Mouse (Mus musculus): ENCODE results near the gene Olfr536.
"Not testable (repeated sequence)": the region's sequence is repeated elsewhere in the genome, so short reads cannot be mapped to it uniquely, and the experiment has no call there.

The Olfr536 gene

DNA sequence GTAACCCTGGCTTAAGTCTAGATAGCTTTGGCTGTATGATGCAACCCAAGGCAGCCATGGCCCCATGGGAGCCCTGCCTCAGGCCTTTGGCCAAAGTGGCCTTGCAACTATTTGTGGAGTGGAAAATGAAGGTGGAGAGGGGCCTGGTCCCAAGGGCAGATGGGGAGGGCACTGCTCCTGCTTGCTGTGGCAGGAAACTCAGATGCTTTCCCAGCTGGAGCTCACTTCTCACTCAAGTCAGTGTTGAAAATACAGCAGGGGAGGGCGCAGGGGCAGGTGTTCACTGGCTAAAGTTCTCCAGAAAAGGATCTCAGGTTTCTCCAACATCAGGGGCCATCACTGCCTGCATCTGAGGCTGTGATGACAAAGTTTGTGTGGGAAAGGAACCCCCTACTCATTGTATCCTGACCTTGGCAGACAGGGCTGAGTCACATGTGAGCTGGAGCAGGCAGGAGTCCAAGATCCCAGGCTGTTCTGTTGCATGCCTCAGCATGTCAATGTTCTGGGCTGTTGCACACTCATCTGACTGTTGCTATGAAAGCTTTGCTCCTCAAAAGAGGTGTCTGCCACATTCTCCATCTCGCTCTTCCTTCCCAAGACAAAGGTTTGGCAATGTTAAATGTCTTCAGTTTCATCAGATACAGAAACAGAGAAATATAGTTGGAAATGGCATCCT is at the start of gene Olfr536:
Gene Olfr536, minus strand, starts transcription at position 51 of the 676 bp plus-strand sequence.
- DNase-seq (ENCODE audit: low spot score), result not testable (repeated sequence)

DNA sequence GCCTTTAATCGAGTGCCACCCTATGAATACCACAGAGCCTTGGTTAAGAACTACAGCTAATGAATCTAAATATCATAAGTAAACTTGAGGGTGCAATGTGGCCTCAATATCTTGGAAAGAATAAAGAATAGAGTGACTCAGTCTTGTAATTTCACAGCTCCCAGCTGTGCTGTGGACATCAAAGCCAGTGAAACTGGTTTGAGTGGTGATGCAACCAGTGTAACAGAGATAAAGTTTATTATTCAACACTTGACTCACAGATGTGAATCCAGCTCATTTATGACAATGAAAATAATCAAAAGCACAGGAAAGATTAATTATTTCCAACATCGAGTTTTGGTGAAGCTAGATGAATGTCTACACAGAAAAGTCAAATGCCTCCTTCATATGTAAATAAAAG is 32.5 kb upstream of the Olfr536 start:
- DNase-seq (ENCODE audit: low spot score), result no peak

DNA sequence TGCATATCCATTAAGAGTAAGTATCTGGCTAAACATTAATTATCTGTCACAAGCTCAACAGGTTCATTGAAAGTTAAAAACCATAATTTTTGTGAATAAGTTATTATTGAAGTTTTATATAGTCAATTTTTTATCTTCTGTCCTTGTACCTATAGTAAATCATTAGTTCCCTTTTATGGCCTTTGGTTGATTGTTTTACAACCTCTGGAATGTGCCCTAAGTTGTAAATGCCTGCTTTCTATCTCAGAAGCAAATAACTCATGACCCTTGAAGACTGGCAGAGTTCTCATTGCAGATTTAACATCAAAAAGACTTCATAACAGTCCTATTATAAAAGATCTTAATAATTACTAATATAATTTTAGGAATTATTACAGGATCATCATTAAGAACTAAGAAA is 12.5 kb downstream of the Olfr536 start:
- no peak for DNase-seq (ENCODE audit: low spot score)

DNA sequence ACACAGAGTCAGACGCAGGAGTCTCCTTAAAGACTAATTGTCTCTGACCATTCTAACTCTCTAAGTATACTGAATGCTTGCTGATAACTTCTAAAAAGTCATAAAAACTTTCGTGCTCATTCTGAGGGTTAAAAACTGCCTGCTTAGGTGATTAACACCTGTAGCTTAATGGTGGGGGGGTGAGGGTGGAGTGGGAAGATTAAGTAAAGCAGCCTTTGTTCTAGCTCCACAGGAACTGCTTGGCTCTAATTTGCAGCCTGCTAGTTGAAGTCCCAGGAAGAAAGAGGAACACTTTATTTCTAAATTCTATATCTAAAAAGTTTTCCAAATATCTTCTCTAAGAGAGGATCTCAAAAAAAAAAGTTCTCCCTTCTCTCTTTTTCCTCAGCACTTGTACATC is 13.0 kb downstream of the Olfr536 start:
- no peak for DNase-seq (ENCODE audit: low spot score)

DNA sequence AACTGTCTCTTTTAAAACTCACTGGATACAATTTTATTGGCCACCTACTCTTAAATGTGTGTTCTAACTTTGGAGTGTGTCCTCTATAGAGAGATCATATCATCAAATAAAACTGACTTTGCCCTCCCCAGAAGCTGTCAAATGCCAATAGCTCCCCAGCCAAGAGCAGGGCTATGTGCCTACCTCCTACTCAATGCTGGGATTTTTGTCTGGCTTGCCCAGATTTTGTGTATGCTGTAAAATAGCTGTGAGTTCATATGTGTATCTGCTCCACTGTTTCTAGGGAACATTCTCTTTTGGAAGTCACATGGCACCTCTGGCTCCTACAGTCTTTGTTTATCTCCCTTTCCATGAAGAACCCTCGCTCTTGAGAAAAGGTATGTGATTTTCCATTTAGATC is 18.2 kb downstream of the Olfr536 start:
- no peak for DNase-seq (ENCODE audit: low spot score)

DNA sequence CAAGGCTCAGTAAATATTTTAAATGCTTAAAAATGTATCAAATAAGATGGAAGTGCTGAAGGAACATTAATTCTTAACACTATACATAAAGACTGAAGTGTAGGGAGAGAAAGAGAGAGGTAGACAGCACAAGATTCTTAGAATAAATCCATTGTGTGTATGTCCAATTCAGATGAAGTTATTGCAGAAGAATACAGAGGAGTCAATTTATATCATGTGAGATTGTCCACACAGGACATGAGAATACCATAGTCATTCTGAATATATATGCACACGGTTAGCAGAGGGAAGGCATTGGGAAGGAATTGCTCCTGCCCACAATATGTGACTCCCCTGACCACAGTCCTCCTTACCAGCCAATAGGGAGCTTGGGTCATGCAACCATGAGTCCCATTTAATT is 23.3 kb downstream of the Olfr536 start, which contains the start of gene Olfr535:
Gene Olfr535, plus strand, starts transcription at position 301 of the 400 bp plus-strand sequence.
- no peak for DNase-seq (ENCODE audit: low spot score)

DNA sequence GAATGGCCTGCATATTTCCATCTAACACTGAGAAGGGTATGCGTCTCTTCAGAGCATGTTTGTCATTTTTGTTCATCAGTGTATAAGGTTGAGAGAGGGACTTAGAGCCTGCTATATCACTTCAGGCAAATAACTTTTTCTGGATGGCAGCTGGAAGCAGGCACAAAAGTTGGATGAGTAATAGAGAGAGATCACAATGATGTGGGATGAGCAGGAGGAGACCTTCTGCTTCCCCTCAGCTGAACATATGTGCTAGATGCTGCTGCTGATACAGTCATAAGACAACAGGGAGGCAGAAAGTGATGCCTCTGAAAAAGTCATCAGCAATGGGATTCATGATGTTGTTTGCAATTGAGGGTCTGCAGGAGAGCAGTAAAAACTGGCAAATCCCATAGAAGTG is 28.5 kb downstream of the Olfr536 start:
- no peak for DNase-seq (ENCODE audit: low spot score)

DNA sequence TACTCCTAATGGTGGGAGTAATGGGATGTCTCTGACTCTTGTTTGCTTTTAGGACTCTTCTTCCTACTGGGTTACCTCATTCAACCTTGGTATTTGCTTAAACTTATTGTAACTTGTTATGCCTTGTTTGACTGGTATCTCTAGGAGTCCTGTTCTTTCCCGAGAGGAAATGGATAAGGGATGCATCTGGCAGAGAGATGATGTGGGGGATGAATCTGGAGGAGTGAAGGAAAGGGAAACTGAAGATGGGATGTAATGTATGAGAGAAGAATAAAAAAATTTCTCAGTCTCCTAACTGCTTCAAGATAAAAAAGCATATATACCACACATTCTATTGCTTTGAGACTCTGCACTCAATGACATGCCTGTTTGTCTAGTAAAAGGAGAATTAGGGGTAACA is 29.3 kb downstream of the Olfr536 start:
- DNase-seq (ENCODE audit: low spot score), result peak; percentile 7

DNA sequence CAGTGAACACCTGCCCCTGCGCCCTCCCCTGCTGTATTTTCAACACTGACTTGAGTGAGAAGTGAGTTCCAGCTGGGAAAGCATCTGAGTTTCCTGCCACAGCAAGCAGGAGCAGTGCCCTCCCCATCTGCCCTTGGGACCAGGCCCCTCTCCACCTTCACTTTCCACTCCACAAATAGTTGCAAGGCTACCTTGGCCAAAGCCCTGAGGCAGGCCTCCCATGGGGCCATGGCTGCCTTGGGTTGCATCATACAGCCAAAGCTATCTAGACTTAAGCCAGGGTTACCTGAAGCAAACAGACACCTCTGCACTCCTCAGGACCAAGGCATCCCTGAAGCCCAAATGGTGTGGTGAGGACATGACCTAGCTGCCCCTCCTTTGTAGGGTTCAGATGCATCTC is 44.1 kb downstream of the Olfr536 start, which contains the start of gene Olfr533:
Gene Olfr533, plus strand, starts transcription at position 301 of the 400 bp plus-strand sequence.
- not testable (repeated sequence) for DNase-seq (ENCODE audit: low spot score)

Data from testis, postnatal 14 days (tissue).